Mouse (Mus musculus) brown adipose tissue, adult 24 weeks (tissue): ENCODE data around the gene Slc23a2. TPM values are rescaled to one million over a fixed set of nuclear protein-coding genes. Genes with fewer than 3 reads are reported as not detected.
A peak's percentile ranks its signal among the peaks of the same experiment; 100 is the strongest.

Experiments used
- H3K27ac ChIP-seq: fragments of 200-500 bp; replicated peaks from 2 replicates; pipeline ENCODE4 v1.5.1; 2012; ENCODE audit warnings: low read depth, mild to moderate bottlenecking, low read length
- H3K4me1 ChIP-seq: fragments of 200-500 bp; 2 replicates; pipeline ENCODE4 v1.6.1; 2012; ENCODE audit warnings: low read length, mixed read lengths; ENCODE audit not compliant: control insufficient read depth, insufficient read depth, insufficient read length
- H3K4me3 ChIP-seq: fragments of 200-500 bp; 2 replicates; pipeline ENCODE4 v1.5.1; 2012; ENCODE audit warnings: low read depth, mild to moderate bottlenecking, low read length, moderate library complexity; ENCODE audit not compliant: insufficient read depth
- polyA plus RNA-seq: library from polyadenylated mRNA; stranded (reverse); fragments of >200 nt; gene quantifications from 2 replicates; pipeline ENCODE4 v1.2.4, GENCODE M21; 2012; ENCODE audit not compliant: missing spikeins, insufficient read depth, insufficient read length

The Slc23a2 gene
- polyA plus RNA-seq, 1 experiment = 12.3 TPM

- Histone ChIP-seq H3K27ac (no peak overlapping the region), H3K4me3 (no peak overlapping the region), H3K4me1 (peaks cover 10% of the 10 kb centered on the region)
These were observed 128.9 kb downstream of the Slc23a2 start for GRCm38 (mm10) chr2:132016034-132016433.

GRCm38 (mm10) chr2:132013152-132013551, 131.8 kb downstream of the Slc23a2 start:
- Histone ChIP-seq H3K27ac (no peak overlapping the region), H3K4me1 (no peaks in the 10 kb centered on the region), H3K4me3 (no peak overlapping the region)

GRCm38 (mm10) chr2:132010781-132011180, 134.1 kb downstream of the Slc23a2 start:
- Histone ChIP-seq H3K4me1 (peaks cover 6% of the 10 kb centered on the region; the same call in 1 of the 2 replicates), H3K4me3 (no peak overlapping the region), H3K27ac (no peak overlapping the region)

GRCm38 (mm10) chr2:132008186-132008585, 136.7 kb downstream of the Slc23a2 start:
- H3K4me3 ChIP-seq = no peak overlapping the region
- H3K4me1 ChIP-seq = peaks cover 6% of the 10 kb centered on the region; the same call in 1 of the 2 replicates
- H3K27ac ChIP-seq = no peak overlapping the region; the same call in 1 of the 2 replicates

- peaks cover 6% of the 10 kb centered on the region; the same call in 1 of the 2 replicates for H3K4me1 ChIP-seq
- no peak overlapping the region for H3K4me3 ChIP-seq
- H3K27ac ChIP-seq = peak overlapping the region; percentile 68
These were observed 137.5 kb downstream of the Slc23a2 start for GRCm38 (mm10) chr2:132007475-132007819.

GRCm38 (mm10) chr2:132006561-132007474, 138.1 kb downstream of the Slc23a2 start:
- H3K4me3 ChIP-seq = peak overlapping the region; percentile 12; the same call in 1 of the 2 replicates
- H3K4me1 ChIP-seq = peaks cover 6% of the 10 kb centered on the region; the same call in 1 of the 2 replicates
- peak overlapping the region; percentile 68 for H3K27ac ChIP-seq

GRCm38 (mm10) chr2:132005445-132005844, 139.5 kb downstream of the Slc23a2 start:
- H3K4me3 ChIP-seq = no peak overlapping the region
- peaks cover 6% of the 10 kb centered on the region; the same call in 1 of the 2 replicates for H3K4me1 ChIP-seq
- H3K27ac ChIP-seq = peak overlapping the region; percentile 68

GRCm38 (mm10) chr2:132004495-132005136, 140.3 kb downstream of the Slc23a2 start:
- peak overlapping the region; percentile 68; the same call in 1 of the 2 replicates for H3K27ac ChIP-seq
- peaks cover 6% of the 10 kb centered on the region; the same call in 1 of the 2 replicates for H3K4me1 ChIP-seq
- H3K4me3 ChIP-seq = no peak overlapping the region

GRCm38 (mm10) chr2:132003916-132004315, 141.0 kb downstream of the Slc23a2 start:
- no peak overlapping the region for H3K27ac ChIP-seq

More at GRCm38 (mm10) chr2:132003916-132004315, 141.0 kb downstream of the Slc23a2 start:
- Histone ChIP-seq H3K4me1 (peaks cover 6% of the 10 kb centered on the region; the same call in 1 of the 2 replicates), H3K4me3 (no peak overlapping the region)

Other genes with a start within 250 kb of the Slc23a2 start
- 105 and 119 TPM in 2 replicates for gene Prnp, start 235.2 kb downstream of the Slc23a2 start, polyA plus RNA-seq
- not detected in 2 replicates for gene Prn, start 235.2 kb downstream of the Slc23a2 start, polyA plus RNA-seq
- 0.58 and 0.71 TPM in 2 replicates for gene Prnd, start 194.2 kb downstream of the Slc23a2 start, polyA plus RNA-seq
- 7.8 and 18.5 TPM in 2 replicates for gene Rassf2, start 114.8 kb downstream of the Slc23a2 start, polyA plus RNA-seq
- 24.9 and 31.3 TPM in 2 replicates for gene Tmem230, start 102.7 kb upstream of the Slc23a2 start, polyA plus RNA-seq
- 46.7 and 56.1 TPM in 2 replicates for gene Pcna, start 108.2 kb upstream of the Slc23a2 start, polyA plus RNA-seq
- 27.4 and 37.3 TPM in 2 replicates for gene Cds2, start 118.0 kb upstream of the Slc23a2 start, polyA plus RNA-seq
- gene Prokr2, start 240.3 kb upstream of the Slc23a2 start, polyA plus RNA-seq = not detected in 2 replicates